Mouse (Mus musculus) stomach, embryonic 14.5 days (tissue): ENCODE data around the gene Snrpa. TPM values are rescaled to one million over a fixed set of nuclear protein-coding genes. Genes with fewer than 3 reads are reported as not detected.

Experiments
- ATAC-seq: fragments of 200-750 bp; cut with Nextera tagmentation; 2 replicates; pipeline ENCODE4 v1.8.0; 2017; ENCODE audit warnings: low read depth, moderate TSS enrichment; ENCODE audit not compliant: insufficient number of reproducible peaks, insufficient read depth, low FRiP score
- H3K27ac ChIP-seq: fragments of 300-500 bp; sonication (generic); 2 replicates; pipeline ENCODE4 v1.5.1; 2014; ENCODE audit warnings: mild to moderate bottlenecking, low read length, moderate library complexity, mixed read lengths
- H3K27me3 ChIP-seq: fragments of 300-500 bp; sonication (generic); 2 replicates; pipeline ENCODE4 v1.6.1; 2014; ENCODE audit warnings: low read length, control low read depth, mixed read lengths; ENCODE audit not compliant: control insufficient read depth, insufficient read depth
- H3K36me3 ChIP-seq: fragments of 300-500 bp; sonication (generic); 2 replicates; pipeline ENCODE4 v1.6.1; 2014; ENCODE audit warnings: mild to moderate bottlenecking, control low read depth, low read length, moderate library complexity, mixed read lengths; ENCODE audit not compliant: control insufficient read depth, insufficient read depth
- H3K4me1 ChIP-seq: fragments of 300-500 bp; sonication (generic); 2 replicates; pipeline ENCODE4 v1.6.1; 2014; ENCODE audit warnings: low read length, control low read depth, mixed read lengths; ENCODE audit not compliant: control insufficient read depth, insufficient read depth
- H3K4me2 ChIP-seq: fragments of 300-500 bp; sonication (generic); replicated peaks from 2 replicates; pipeline ENCODE4 v1.6.1; 2014; ENCODE audit warnings: low read depth, low read length, control low read depth
- H3K4me3 ChIP-seq: fragments of 300-500 bp; sonication (generic); 2 replicates; pipeline ENCODE4 v1.5.1; 2014; ENCODE audit warnings: low read depth, low read length, control low read depth
- H3K9ac ChIP-seq: fragments of 300-500 bp; sonication (generic); replicated peaks from 2 replicates; pipeline ENCODE4 v1.6.1; 2014; ENCODE audit warnings: low read depth, mild to moderate bottlenecking, control low read depth, low read length, moderate library complexity, mixed read lengths
- H3K9me3 ChIP-seq: fragments of 300-500 bp; sonication (generic); 2 replicates; pipeline ENCODE4 v1.6.1; 2016; ENCODE audit warnings: low read depth, low read length, control low read depth; ENCODE audit not compliant: control insufficient read depth
- WGBS: fragments of 180-500 bp; shearing (Covaris S2); extraction: QIAGEN DNeasy Blood & Tissue Kit; methylation state at CpG from one replicate; pipeline ENCODE4 v1.1.7; 2014; 5-methylcytosine and 5-hydroxymethylcytosine counted together
- polyA plus RNA-seq: library from polyadenylated mRNA; unstranded; fragments of >200 nt; fragmentation: Nextera tagmentation; extraction: Ambion mirVana; gene quantifications from 2 replicates; pipeline ENCODE4 v1.2.1, GENCODE M21; 2014

Gene Snrpa
- polyA plus RNA-seq, 1 experiment from 2014 or later: 274 TPM

DNA sequence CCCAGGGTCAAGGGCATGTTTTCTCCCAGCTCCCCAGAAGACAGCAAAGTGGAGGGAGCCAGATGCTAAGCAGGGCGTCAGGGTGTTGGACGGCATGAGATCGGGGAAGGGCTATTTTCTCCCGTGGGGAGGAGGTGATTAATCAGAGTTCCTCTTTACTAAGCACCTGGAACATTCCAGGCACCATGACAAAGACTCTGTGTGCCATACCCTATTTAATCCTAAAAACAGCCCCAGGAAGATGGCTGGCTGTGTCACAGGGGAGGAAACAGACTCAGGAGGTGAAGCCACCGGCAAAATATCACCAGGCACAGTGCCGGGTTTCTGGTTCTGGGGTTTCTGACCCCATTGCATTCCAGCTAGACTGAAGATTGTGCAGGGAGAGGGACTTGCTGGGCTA is 25.9 kb upstream of the Snrpa start:
- no peaks in the 10 kb centered on the region for H3K36me3 ChIP-seq
- no peak overlapping the region for H3K27ac ChIP-seq
- WGBS: 66% methylated on average over 6 of the region's 6 CpGs

DNA sequence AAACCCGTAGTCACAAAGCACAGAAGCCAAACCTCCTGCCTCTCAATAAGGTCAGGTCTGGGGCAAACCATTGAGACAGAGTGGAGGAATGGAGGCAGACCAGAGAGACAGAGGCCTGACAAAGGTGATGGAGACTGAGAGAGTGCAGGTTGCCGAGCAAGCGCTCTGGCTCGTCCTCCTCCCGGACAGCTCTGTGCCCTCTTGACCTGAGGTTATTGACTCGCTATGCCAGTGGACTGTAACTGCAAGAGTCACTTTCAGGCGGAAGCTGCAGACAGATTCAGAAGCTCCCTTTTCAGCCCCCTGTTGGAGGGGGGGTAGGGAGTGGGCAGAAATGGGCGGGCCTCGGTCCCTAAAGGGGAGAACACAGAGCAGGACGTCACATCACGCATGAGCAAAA is 23.9 kb upstream of the Snrpa start:
- H3K27me3 ChIP-seq: no peaks in the 10 kb centered on the region
- ATAC-seq: no peak
- no peaks in the 10 kb centered on the region for H3K9me3 ChIP-seq
- H3K27ac ChIP-seq: no peak overlapping the region
- H3K36me3 ChIP-seq: no peaks in the 10 kb centered on the region; the same call in 1 of the 2 replicates
- WGBS: 67% methylated on average over 11 of the region's 11 CpGs
- peaks cover 14% of the 10 kb centered on the region for H3K4me1 ChIP-seq
- no peak overlapping the region for H3K4me3 ChIP-seq
- no peak overlapping the region for H3K4me2 ChIP-seq
- no peak overlapping the region for H3K9ac ChIP-seq

More for the DNA sequence above, 25.9 kb upstream of the Snrpa start:
- Histone ChIP-seq H3K9me3 (no peaks in the 10 kb centered on the region), H3K27me3 (no peaks in the 10 kb centered on the region), H3K4me2 (no peak overlapping the region), H3K9ac (no peak overlapping the region), H3K4me1 (peaks cover 34% of the 10 kb centered on the region), H3K4me3 (no peak overlapping the region)
- no peak for ATAC-seq

DNA sequence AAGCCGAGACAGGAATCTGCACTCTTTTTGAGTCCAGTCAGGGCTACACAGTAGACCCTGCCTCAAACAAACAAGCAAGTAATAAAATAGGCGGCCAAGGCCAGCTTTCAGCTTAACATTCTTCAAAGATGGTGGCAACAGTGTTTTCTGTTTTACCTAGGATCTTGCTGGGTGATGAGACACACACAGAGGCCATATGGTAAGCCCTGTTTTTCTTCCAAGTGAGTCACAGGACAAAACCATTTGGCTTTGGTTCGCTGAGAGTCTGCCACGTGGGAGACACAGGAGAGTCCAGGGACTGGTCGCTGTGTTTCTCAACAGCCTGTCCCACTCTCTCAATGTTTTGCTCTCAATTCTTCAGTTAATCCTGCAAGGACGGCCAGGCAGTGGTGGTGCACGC is 22.5 kb upstream of the Snrpa start:
- H3K4me1 ChIP-seq: peaks cover 3% of the 10 kb centered on the region; the same call in 1 of the 2 replicates
- no peak overlapping the region for H3K9ac ChIP-seq
- 90% methylated on average over 7 of the region's 7 CpGs for WGBS
- H3K4me3 ChIP-seq: no peak overlapping the region
- H3K27me3 ChIP-seq: no peaks in the 10 kb centered on the region
- H3K9me3 ChIP-seq: no peaks in the 10 kb centered on the region
- no peak overlapping the region for H3K27ac ChIP-seq
- no peak for ATAC-seq
- peaks cover 10% of the 10 kb centered on the region for H3K36me3 ChIP-seq
- H3K4me2 ChIP-seq: no peak overlapping the region

DNA sequence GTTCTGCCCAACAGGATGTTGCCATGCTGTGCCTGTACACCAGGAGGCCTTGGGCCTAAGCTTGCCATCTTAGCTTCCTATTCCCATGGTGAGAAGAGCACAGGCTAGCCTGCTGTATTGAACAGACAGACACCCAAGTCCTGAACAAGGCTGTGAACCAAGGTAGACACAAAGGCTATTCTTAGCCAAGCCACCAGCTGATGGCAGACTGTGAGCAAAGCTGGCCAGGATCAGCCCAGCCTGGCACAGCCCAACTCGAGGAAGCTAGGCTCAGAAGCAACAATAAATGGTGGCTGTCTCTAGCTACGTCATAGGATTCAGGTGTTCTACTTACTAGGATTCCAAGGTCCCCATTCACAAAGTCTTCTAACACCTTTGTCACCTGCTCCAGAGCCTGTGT is 16.6 kb upstream of the Snrpa start:
- H3K9me3 ChIP-seq: no peaks in the 10 kb centered on the region
- no peak overlapping the region for H3K4me3 ChIP-seq
- H3K27me3 ChIP-seq: no peaks in the 10 kb centered on the region
- H3K9ac ChIP-seq: no peak overlapping the region
- H3K4me1 ChIP-seq: no peaks in the 10 kb centered on the region
- ATAC-seq: no peak; the same call in 1 of the 2 replicates
- no peak overlapping the region for H3K4me2 ChIP-seq
- peaks cover 55% of the 10 kb centered on the region for H3K36me3 ChIP-seq
- no peak overlapping the region for H3K27ac ChIP-seq
- WGBS: 94% methylated on average over 2 of the region's 2 CpGs

DNA sequence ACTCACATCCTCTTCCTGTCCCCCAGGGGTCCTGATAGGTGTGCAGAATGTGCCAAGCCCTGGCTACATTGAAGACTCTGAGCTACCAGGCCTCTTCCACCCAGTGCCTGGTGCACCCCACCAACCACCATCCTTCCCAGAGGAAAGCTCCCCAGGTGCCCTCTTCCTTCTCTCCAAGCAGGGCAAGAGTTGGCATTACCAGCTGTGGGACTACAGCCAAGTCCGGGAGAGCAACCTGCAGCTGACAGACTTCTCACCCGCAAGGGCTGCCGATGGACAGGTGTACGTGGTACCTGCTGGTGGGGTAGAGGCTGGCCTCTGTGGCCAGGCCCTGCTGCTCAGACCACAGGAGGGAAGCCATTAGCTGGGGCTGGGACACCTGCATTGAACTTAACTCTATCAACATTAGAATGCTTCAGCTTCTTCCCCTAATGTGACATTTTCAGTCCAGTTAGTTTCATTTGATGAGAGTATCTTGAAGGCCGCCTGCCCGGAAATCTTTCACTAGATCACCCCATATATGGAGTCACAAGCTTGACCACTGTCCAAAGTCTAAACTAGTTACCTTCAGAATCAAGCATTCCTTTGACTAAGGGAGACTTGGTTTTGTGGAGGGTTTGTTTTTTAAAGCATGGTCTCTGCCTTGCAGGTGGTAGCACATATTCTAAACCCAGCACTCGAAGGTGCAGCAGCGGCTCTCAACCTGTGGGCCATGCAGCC is 7.8 kb upstream of the Snrpa start:
- Histone ChIP-seq H3K4me3 (no peak overlapping the region), H3K9ac (no peak overlapping the region), H3K27ac (no peak overlapping the region), H3K36me3 (peaks cover 33% of the 10 kb centered on the region), H3K4me1 (no peaks in the 10 kb centered on the region), H3K9me3 (no peaks in the 10 kb centered on the region), H3K4me2 (no peak overlapping the region), H3K27me3 (no peaks in the 10 kb centered on the region)
- WGBS: 94% methylated on average over 8 of the region's 8 CpGs
- no peak for ATAC-seq

DNA sequence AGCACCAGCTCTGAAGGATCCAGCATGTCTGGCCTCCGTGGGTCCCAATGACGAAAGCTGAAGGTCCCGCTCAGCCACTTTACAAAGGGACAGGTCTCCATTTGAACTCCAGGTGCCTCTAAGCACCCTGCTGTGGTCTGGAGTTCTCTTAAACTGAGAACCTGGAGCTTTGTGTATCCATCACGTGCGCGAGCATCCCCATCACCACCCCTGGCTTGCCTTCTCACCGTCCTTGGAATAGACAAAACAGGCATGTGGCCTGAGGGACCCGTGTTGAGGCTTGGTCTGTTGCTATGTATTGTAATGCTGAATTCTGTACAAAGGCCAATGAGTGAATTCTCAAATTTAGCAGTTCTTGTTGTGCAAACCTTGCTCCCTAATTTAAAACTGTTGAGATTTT is 2.7 kb upstream of the Snrpa start:
- WGBS: 91% methylated on average over 8 of the region's 8 CpGs
- no peak overlapping the region for H3K9ac ChIP-seq
- no peaks in the 10 kb centered on the region for H3K27me3 ChIP-seq
- H3K4me3 ChIP-seq: no peak overlapping the region
- no peak for ATAC-seq
- H3K4me2 ChIP-seq: no peak overlapping the region
- H3K4me1 ChIP-seq: peaks cover 9% of the 10 kb centered on the region; the same call in 1 of the 2 replicates
- no peak overlapping the region for H3K27ac ChIP-seq
- no peaks in the 10 kb centered on the region for H3K9me3 ChIP-seq
- H3K36me3 ChIP-seq: peaks cover 12% of the 10 kb centered on the region

DNA sequence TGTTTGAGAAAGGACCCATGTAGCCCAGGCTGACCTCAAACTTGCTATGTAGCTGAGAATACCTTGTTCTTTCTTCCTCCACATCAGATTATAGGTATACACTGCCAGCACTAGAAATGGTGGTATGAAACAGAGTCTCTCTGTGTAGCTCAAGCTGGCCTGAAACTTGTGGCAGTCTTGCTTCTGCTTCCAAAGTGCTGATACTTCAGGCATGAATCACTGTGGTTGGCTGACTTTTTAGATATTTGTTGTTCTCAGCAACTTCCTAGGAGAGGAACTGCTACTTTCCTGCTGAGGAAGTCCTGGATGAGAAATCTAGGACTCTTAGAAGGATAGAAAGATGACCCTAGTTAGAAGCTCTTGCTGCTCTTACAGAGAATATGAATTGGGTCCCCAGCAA is 2.3 kb upstream of the Snrpa start:
- no peak overlapping the region for H3K4me3 ChIP-seq
- H3K4me2 ChIP-seq: no peak overlapping the region
- H3K9me3 ChIP-seq: no peaks in the 10 kb centered on the region
- peaks cover 11% of the 10 kb centered on the region; the same call in 1 of the 2 replicates for H3K4me1 ChIP-seq
- peaks cover 14% of the 10 kb centered on the region for H3K36me3 ChIP-seq
- no peak overlapping the region for H3K27ac ChIP-seq
- no peak for ATAC-seq
- H3K27me3 ChIP-seq: no peaks in the 10 kb centered on the region
- H3K9ac ChIP-seq: no peak overlapping the region

DNA sequence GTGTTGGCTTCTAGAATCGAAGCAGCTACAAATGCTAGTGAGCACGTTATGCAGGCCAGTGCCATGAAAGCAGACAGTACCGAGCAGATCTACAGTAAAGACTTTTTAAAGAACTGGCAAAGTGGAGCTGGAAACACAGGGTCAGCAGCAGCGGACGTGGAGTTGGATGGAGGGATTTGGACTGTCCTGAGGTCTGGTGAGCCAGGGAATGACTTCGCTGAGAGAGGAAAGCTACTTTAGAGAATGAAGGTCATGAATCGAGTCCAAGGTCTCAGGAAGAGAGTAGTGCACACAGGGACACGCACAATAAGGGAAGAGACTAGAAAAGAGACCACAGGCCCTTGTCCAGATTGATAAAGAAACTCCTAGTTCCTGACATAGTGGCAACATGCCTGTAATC is 1.6 kb upstream of the Snrpa start:
- no peak for ATAC-seq
- no peak overlapping the region for H3K9ac ChIP-seq
- peaks cover 14% of the 10 kb centered on the region for H3K36me3 ChIP-seq
- peaks cover 12% of the 10 kb centered on the region; the same call in 1 of the 2 replicates for H3K4me1 ChIP-seq
- H3K4me3 ChIP-seq: no peak overlapping the region
- H3K9me3 ChIP-seq: no peaks in the 10 kb centered on the region
- H3K4me2 ChIP-seq: no peak overlapping the region
- no peak overlapping the region for H3K27ac ChIP-seq
- WGBS: 95% methylated on average over 8 of the region's 8 CpGs
- no peaks in the 10 kb centered on the region for H3K27me3 ChIP-seq

DNA sequence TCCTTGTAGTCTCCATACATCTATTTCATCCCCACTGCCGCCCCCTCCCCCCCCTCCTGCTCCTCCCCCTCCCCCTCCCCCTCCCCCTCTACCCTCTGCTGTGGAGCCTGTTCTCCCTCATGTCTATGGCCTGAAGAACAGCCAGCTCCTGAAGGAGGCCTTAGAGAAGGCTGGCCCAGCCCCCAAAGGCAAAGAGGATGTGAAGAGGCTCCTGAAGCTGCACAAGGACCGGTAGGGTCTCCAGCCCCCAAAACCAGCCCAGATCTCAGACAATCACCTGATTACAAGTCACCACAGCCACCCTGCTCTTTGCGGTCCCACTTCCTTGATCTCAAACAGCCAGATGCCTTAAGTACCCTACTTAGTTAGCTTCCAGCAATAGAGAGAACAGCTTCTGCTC is 1.1 kb upstream of the Snrpa start:
- WGBS: 86% methylated on average over 3 of the region's 3 CpGs
- Histone ChIP-seq H3K4me2 (no peak overlapping the region), H3K27ac (no peak overlapping the region)

More for the DNA sequence above, 1.1 kb upstream of the Snrpa start:
- Histone ChIP-seq H3K4me1 (peaks cover 12% of the 10 kb centered on the region; the same call in 1 of the 2 replicates), H3K9me3 (no peaks in the 10 kb centered on the region), H3K9ac (no peak overlapping the region), H3K4me3 (no peak overlapping the region), H3K27me3 (no peaks in the 10 kb centered on the region), H3K36me3 (peaks cover 16% of the 10 kb centered on the region)
- ATAC-seq: no peak
